Mouse (Mus musculus): ENCODE measurements around the gene Actg2.

Gene Actg2

DNA sequence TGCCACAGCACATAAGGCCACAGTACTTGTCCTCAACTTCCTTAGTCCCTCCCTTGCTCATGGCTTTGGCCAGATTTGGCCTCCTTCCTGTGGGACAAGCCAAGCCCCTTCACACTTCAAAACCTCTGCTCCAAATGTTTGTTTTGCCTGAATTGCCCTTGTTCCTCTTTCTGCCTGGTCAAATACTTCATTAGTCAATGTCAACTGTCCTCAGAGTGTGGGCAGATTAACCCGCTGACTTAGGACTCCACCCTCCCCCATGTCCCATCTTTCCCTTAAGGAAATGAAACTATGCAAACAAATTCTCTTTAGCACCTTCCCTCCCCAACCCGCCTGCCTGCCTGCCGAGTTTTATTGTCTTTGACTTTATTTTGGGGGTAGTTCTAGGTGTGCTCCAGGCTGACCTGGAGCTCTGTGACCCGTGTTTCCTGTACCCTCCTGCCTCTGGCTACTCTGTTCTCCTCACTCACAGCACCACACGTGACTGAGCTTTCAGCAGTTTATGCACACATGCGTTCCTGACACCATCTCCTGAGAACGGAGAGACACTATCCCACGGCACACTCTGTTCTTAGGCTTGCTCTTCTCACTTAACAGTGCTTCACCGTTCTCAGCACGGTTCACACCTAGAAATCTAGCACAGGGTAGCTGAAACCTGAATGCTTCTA, 53.5 kb downstream of the Actg2 start:
- no peak for DNase-seq (ENCODE audit: extremely low read depth, low read depth, low spot score)

DNA sequence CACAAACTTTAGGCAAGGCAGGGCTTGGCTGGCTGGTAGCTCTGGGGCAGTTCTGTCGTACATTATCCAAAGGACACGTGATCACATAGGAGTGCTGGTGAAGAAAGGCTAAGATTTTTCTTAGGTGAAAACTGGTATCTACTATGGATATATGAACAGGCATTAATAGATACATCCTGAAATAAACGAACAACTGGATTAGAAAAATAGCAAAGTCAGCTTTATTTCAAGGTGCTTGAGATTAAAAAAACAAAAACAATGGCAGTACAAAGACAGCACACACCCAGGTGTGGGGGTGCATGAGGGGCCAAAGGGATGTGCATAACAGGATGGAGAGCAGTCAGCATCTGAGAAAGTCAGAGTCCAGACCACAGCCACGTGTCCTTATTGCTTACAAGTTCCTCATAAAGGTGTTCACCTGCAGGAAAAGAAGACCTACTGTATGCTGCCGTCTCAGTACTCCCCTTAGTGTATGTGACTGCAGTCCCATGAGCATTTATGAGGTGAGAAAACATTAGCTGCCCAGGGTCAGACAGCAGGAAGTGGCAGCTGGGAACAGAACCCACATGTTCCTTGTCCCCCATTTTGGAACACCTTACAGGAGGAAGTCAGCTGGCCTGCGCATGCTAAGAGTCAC, 55.9 kb downstream of the Actg2 start:
- DNase-seq (ENCODE audit: extremely low read depth, low read depth, low spot score): no peak

DNA sequence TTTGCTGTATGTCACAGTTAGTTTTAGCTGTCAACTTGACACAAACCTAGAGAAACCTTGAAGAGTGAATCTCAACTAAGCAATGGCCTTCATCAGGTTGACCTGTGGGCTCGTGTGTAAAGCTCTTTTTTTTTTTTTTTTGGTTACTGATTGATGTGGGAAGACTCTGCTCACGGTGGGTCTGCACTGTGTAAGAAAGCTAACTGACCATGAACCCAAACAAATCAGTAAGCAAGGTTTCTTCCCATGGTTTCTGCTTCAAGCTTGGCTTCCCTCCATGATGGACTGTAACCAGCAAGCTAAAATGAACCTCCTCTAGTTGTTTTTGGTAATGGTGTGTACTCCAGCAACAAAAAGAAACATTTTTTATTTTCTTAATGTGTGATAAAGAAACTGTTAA, 56.9 kb downstream of the Actg2 start:
- no peak for DNase-seq (ENCODE audit: extremely low read depth, low read depth, low spot score)

DNA sequence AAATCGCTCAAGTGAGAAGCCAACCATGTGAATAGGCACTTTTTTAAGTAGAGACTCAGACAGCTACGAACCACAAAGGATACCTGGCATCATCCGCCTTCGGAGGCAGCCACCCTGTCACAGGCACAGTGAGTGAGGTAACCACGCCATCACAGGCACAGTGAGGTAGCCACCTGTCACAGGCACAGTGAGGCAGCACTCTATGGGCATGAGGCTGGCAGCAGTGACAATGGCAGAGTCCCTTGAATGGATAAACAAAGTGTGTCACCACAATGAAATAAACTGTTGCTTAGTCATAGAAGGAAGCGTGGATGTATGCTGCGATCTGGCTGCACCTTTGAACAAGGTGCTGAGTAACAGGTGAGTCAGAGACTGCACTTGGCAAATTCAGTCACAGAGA, 57.4 kb downstream of the Actg2 start:
- DNase-seq (ENCODE audit: extremely low read depth, low read depth, low spot score): no peak

DNA sequence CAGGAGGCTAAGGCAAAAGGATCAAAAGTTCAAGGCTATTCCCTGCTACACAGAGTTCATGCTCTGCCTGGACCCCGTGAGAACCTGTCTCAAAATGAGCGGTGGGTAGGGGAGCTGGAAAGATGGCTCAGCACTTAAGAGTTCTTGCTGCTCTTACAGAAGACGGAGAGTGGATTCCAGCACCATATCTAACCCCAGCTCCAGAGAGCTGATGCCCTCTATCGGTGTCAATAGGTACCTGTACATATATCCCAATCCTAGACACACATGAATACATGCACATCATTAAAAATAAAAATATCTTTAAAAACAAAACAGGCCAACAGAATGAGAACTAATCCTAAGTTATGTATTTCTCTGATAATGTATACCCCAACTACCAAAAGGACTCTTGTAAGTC, 57.8 kb downstream of the Actg2 start:
- no peak for DNase-seq (ENCODE audit: extremely low read depth, low read depth, low spot score)

DNA sequence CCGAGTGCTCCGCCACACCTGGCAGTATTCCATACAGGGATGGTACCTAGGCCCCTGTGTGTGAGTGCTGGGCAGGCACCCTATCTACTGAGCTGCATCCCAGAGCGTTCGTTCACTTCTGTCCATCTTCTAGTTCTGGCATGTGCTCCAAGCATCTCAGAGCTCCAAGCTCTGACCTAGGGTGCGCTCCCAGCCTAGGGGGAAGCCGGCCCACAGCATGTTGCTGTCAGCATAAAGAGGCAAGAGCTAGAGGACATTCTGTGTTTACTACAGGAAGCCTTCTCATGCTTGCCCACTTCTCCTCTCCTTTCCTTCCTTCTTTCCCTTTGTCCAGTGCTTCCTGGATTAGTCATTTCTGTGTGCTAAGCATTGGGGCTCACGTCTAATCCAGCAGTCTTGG, 60.6 kb downstream of the Actg2 start:
- no peak for DNase-seq (ENCODE audit: extremely low read depth, low read depth, low spot score)

DNA sequence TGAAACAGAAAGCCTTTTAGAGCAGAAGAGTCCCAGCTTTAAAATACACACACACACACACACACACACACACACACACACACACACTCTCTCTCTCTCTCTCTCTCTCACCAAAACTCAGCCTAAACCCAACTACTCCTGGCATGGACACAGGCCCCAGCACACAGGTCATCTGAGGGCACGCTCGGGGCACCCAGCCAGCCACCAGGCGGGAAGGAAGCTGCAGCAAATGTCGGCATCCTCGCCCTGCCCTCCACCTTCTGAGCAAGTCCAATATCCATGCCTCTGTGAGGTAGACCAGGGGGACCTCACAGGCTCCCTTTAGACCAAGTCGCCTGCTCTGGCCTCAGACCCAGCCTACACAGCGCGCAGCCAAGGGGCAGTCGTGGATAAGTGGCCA, 62.8 kb downstream of the Actg2 start:
- DNase-seq (ENCODE audit: extremely low read depth, low read depth, low spot score): no peak

DNA sequence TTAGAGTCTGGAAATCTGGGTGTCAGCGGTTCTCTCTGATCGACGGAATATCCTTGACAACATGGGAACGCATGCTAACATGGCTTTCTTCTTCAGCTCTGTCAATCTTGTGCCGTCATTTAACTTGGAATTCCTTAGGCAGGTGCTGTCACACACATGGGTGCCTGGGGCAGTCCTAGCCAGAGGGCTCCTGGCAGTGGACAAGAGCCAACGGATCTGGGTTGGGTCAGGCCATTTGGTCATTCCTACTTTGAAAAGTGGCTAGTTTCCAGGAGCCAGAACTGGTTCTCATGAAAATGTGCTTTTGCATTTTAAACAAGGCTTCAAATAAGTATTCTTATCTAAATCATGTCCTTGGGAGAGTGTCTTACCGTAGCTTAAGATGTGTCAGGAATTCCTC, 64.3 kb downstream of the Actg2 start:
- DNase-seq (ENCODE audit: extremely low read depth, low read depth, low spot score): no peak

DNA sequence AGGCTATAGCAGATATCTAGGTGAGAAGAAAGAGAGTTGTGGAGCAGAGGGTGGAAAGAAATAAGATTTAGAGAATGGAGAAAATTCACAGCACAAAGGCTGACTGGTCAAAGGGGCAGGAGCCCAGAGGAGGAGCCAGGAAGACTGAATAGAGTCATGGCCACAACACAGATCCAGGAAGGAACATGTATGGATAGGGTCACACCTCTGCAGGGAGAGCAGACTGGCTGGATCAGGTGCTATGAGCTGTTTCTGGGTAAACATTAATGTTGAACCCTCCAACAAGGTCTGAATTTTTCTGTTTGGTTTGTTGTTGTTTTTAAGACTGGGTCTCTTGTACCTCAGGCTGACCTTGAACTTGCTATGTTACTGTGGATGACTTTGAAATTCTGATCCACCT, 72.1 kb downstream of the Actg2 start:
- no peak for DNase-seq (ENCODE audit: extremely low read depth, low read depth, low spot score)

All from fat pad, adult 2 months (tissue).